Mouse (Mus musculus) liver, embryonic 14.5 days (tissue): Measurements from ENCODE around the gene 1810043G02Rik. TPM values are rescaled to one million over a fixed set of nuclear protein-coding genes. Genes with fewer than 3 reads are reported as not detected.
"Not testable (repeated sequence)": the region's sequence is repeated elsewhere in the genome, so short reads cannot be mapped to it uniquely, and the experiment has no call there.

Experiments
- ATAC-seq: fragments of 200-750 bp; cut with Nextera tagmentation; 2 replicates; pipeline ENCODE4 v1.8.0; 2017; ENCODE audit warnings: moderate number of reproducible peaks, mild to moderate bottlenecking, moderate library complexity; ENCODE audit not compliant: insufficient read depth
- DNase-seq, 3 experiments: peaks; one replicate each; pipeline ENCODE4 v3.0.0-alpha.2; 2012 to 2013; ENCODE audit warnings: low read depth in 3 of 3, low spot score in 3 of 3
- H3K27ac ChIP-seq: fragments of 300-500 bp; sonication (generic); 2 replicates; pipeline ENCODE4 v1.5.1; 2014; ENCODE audit warnings: moderate library complexity, mild to moderate bottlenecking, control low read depth, inconsistent platforms
- H3K27me3 ChIP-seq: fragments of 300-500 bp; sonication (generic); 2 replicates; pipeline ENCODE4 v1.6.1; 2014; ENCODE audit warnings: mild to moderate bottlenecking, low read length, moderate library complexity; ENCODE audit not compliant: control insufficient read depth, insufficient read depth
- H3K36me3 ChIP-seq: fragments of 300-500 bp; sonication (generic); replicated peaks from 2 replicates; pipeline ENCODE4 v1.6.1; 2014; ENCODE audit warnings: low read depth; ENCODE audit not compliant: control insufficient read depth, insufficient read depth
- H3K4me1 ChIP-seq, 2 experiments: fragments of 200-500 bp in 1 of 2; fragments of 300-500 bp in 1 of 2; sonication (generic) in 1 of 2; replicated peaks; 2 replicates each; pipeline ENCODE4 v1.6.1; 2012 to 2014; ENCODE audit warnings: antibody characterized with exemption in 1 of 2, inconsistent platforms in 1 of 2, low read length in 1 of 2; ENCODE audit not compliant: control insufficient read depth in 2 of 2, insufficient read depth in 2 of 2
- H3K4me2 ChIP-seq: fragments of 300-500 bp; sonication (generic); 2 replicates; pipeline ENCODE4 v1.6.1; 2014; ENCODE audit warnings: low read depth, mild to moderate bottlenecking, control low read depth, moderate library complexity
- H3K4me3 ChIP-seq, 2 experiments: fragments of 200-500 bp in 1 of 2; fragments of 300-500 bp in 1 of 2; sonication (generic) in 1 of 2; 2 replicates each; pipeline ENCODE4 v1.5.1; 2012 to 2014; ENCODE audit warnings: low read depth in 2 of 2, low read length in 2 of 2, mild to moderate bottlenecking in 2 of 2, control low read depth in 1 of 2, inconsistent platforms in 1 of 2, moderate library complexity in 1 of 2; ENCODE audit not compliant: insufficient read depth in 1 of 2
- H3K9ac ChIP-seq: fragments of 300-500 bp; sonication (generic); replicated peaks from 2 replicates; pipeline ENCODE4 v1.6.1; 2014; ENCODE audit warnings: mild to moderate bottlenecking, control low read depth, moderate library complexity
- H3K9me3 ChIP-seq: fragments of 300-500 bp; sonication (generic); 2 replicates; pipeline ENCODE4 v1.6.1; 2016; ENCODE audit warnings: low read length, mixed read lengths; ENCODE audit not compliant: control insufficient read depth
- CTCF ChIP-seq: IDR thresholded peaks from 2 replicates; pipeline ENCODE4 v1.5.1; 2016; ENCODE audit warnings: antibody characterized with exemption, low read depth, control low read depth
- EP300 ChIP-seq: IDR thresholded peaks from 2 replicates; pipeline ENCODE4 v1.6.1; 2016; ENCODE audit warnings: antibody characterized with exemption, low read depth
- WGBS: fragments of 180-500 bp; shearing (Covaris S2); extraction: QIAGEN DNeasy Blood & Tissue Kit; methylation state at CpG from one replicate; pipeline ENCODE4 v1.1.7; 2014; ENCODE audit not compliant: insufficient replicate concordance; 5-methylcytosine and 5-hydroxymethylcytosine counted together
- polyA plus RNA-seq, 2 experiments: library from polyadenylated mRNA; depleted of rRNA in 1 of 2; stranded (reverse) in 1 of 2; unstranded in 1 of 2; fragments of >200 nt; fragmentation: Nextera tagmentation in 1 of 2; extraction: Ambion mirVana in 1 of 2; gene quantifications; 2 replicates each; pipeline versions ENCODE4 v1.2.1 to v1.2.3; 2012 to 2014

1810043G02Rik gene
- 4.5 and 4.7 TPM in 2 replicates for polyA plus RNA-seq (2012; rRNA removed)
- polyA plus RNA-seq (2014; fragmentation: Nextera tagmentation; extraction: Ambion mirVana): 4.2 and 4.5 TPM in 2 replicates

- Histone ChIP-seq H3K4me3 (peak within 1 kb of the TSS; percentile 58 to 60), H3K4me2 (peak within 1 kb of the TSS; percentile 65), H3K9ac (peak within 1 kb of the TSS; percentile 52), H3K4me1 (peaks cover 4 to 16% of the 10 kb centered on the region in 2 experiments), H3K9me3 (no peaks in the 10 kb centered on the region), H3K27ac (no peak within 1 kb of the TSS), H3K36me3 (no peaks in the 10 kb centered on the region), H3K27me3 (no peaks in the 10 kb centered on the region)
- DNase-seq (peak; percentile 90 to 93 (median 91)), ATAC-seq (peak; percentile 98)
- TF ChIP-seq CTCF: no peak
- TF ChIP-seq EP300: no peak
- 2% methylated on average over 57 of the region's 57 CpGs for WGBS
Measured at GRCm38 (mm10) chr10:77978351-77979350, at the start of gene 1810043G02Rik. 1810043G02Rik (plus strand) TSS chr10:77978524.

- no peak for ATAC-seq
- WGBS: 25% methylated on average over 2 of the region's 2 CpGs
- TF ChIP-seq EP300 (no peak), CTCF (no peak)
Measured at GRCm38 (mm10) chr10:77939685-77940084, 38.6 kb upstream of the 1810043G02Rik start.

GRCm38 (mm10) chr10:77950468-77950867 lies 27.9 kb upstream of the 1810043G02Rik start:
- H3K27me3 ChIP-seq, DNase-seq, H3K4me1 ChIP-seq, H3K9me3 ChIP-seq, H3K36me3 ChIP-seq, H3K27ac ChIP-seq, H3K4me2 ChIP-seq, ATAC-seq, H3K4me3 ChIP-seq, H3K9ac ChIP-seq: not testable (repeated sequence)
- 81% methylated on average over 8 of the region's 12 CpGs for WGBS

More at GRCm38 (mm10) chr10:77939685-77940084, 38.6 kb upstream of the 1810043G02Rik start:
- Histone ChIP-seq H3K4me1 (no peaks in the 10 kb centered on the region), H3K27ac (no peak overlapping the region), H3K4me3 (no peak overlapping the region), H3K27me3 (no peaks in the 10 kb centered on the region), H3K4me2 (no peak overlapping the region), H3K9ac (no peak overlapping the region), H3K36me3 (no peaks in the 10 kb centered on the region), H3K9me3 (no peaks in the 10 kb centered on the region)
- no peak for DNase-seq

DNA sequence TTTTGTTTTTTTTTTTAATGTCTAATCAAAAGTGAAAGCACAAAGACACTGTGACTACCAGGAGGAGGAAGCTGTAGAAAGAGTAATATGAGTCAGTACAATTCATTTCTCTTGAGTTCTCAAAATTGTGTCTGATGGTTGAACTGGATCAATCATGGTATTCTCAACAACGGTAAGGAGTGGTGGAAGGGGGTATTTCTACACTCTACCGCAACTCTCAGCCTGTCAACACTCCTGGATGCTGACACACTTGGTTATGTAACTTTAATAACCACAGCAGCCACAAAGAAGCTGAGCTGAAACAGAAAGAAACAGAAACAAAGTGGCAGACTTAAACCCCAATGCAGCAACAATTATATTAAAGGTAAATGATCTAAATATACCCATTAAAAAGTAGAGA lies 15.6 kb upstream of the 1810043G02Rik start:
- Histone ChIP-seq H3K4me2 (no peak overlapping the region), H3K27me3 (no peaks in the 10 kb centered on the region), H3K4me1 (peaks cover 0 to 4% of the 10 kb centered on the region in 2 experiments; a peak in 1 of 4 replicates), H3K27ac (no peak overlapping the region), H3K4me3 (no peak overlapping the region), H3K9me3 (no peaks in the 10 kb centered on the region), H3K36me3 (no peaks in the 10 kb centered on the region), H3K9ac (no peak overlapping the region)
- TF ChIP-seq CTCF (no peak), EP300 (no peak)
- DNase-seq: no peak
- 26% methylated on average over 2 of the region's 2 CpGs for WGBS
- ATAC-seq: no peak

DNA sequence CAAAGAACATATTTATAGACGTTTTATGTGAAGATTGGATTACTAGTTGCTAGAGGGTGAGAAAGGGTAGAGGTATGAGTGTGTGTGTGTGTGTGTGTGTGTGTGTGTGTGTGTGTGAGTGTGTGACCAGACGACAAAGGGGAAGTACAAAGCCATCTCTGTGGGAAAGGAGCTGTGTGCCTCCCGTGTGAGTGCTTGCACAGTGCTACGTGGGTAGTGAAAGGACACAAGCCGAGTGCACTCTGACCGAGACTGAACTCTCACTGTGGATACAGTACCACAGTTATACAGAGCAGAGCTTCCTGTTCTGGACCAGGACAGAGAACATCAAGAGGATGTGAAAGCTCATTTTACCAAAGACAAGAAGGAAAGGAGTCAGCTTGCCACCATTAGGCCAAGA lies 14.4 kb upstream of the 1810043G02Rik start:
- no peaks in the 10 kb centered on the region for H3K36me3 ChIP-seq
- H3K4me1 ChIP-seq: peaks cover 0 to 4% of the 10 kb centered on the region in 2 experiments; a peak in 1 of 4 replicates
- no peak overlapping the region for H3K4me3 ChIP-seq
- DNase-seq: no peak
- 28% methylated on average over 6 of the region's 6 CpGs for WGBS
- no peak overlapping the region for H3K27ac ChIP-seq
- no peak overlapping the region for H3K4me2 ChIP-seq
- no peaks in the 10 kb centered on the region for H3K9me3 ChIP-seq
- TF ChIP-seq CTCF: no peak
- TF ChIP-seq EP300: no peak
- no peak for ATAC-seq
- H3K27me3 ChIP-seq: peaks cover under 1% of the 10 kb centered on the region; the same call in 1 of the 2 replicates
- no peak overlapping the region for H3K9ac ChIP-seq
